Mouse (Mus musculus) hindbrain, embryonic 16.5 days (tissue): ENCODE data around the gene Dexi. TPM values are rescaled to one million over a fixed set of nuclear protein-coding genes. Genes with fewer than 3 reads are reported as not detected.
A peak's percentile ranks its signal among the peaks of the same experiment; 100 is the strongest.

ENCODE experiments used
- ATAC-seq: fragments of 200-750 bp; cut with Nextera tagmentation; 2 replicates; pipeline ENCODE4 v1.8.0; 2017; ENCODE audit warnings: moderate TSS enrichment, moderate library complexity
- H3K27ac ChIP-seq: fragments of 300-500 bp; sonication (generic); 2 replicates; pipeline ENCODE4 v1.5.1; 2014; ENCODE audit warnings: low read depth, mild to moderate bottlenecking, control low read depth, low read length, moderate library complexity
- H3K27me3 ChIP-seq: fragments of 300-500 bp; sonication (generic); replicated peaks from 2 replicates; pipeline ENCODE4 v1.6.1; 2014; ENCODE audit warnings: low read length; ENCODE audit not compliant: control insufficient read depth, insufficient read depth
- H3K36me3 ChIP-seq: fragments of 300-500 bp; sonication (generic); 2 replicates; pipeline ENCODE4 v1.6.1; 2014; ENCODE audit warnings: mild to moderate bottlenecking, low read length, moderate library complexity, mixed read lengths; ENCODE audit not compliant: control insufficient read depth, insufficient read depth
- H3K4me1 ChIP-seq: fragments of 300-500 bp; sonication (generic); 2 replicates; pipeline ENCODE4 v1.6.1; 2014; ENCODE audit warnings: low read depth, low read length; ENCODE audit not compliant: control insufficient read depth, insufficient read depth
- H3K4me2 ChIP-seq: fragments of 300-500 bp; sonication (generic); 2 replicates; pipeline ENCODE4 v1.6.1; 2014; ENCODE audit warnings: mild to moderate bottlenecking, low read length, control low read depth, moderate library complexity
- H3K4me3 ChIP-seq: fragments of 300-500 bp; sonication (generic); 2 replicates; pipeline ENCODE4 v1.5.1; 2014; ENCODE audit warnings: mild to moderate bottlenecking, low read length, control low read depth, moderate library complexity
- H3K9ac ChIP-seq: fragments of 300-500 bp; sonication (generic); 2 replicates; pipeline ENCODE4 v1.6.1; 2014; ENCODE audit warnings: low read depth, mild to moderate bottlenecking, control low read depth, low read length, moderate library complexity
- H3K9me3 ChIP-seq: fragments of 300-500 bp; sonication (generic); 2 replicates; pipeline ENCODE4 v1.6.1; 2014; ENCODE audit warnings: mild to moderate bottlenecking, low read length, moderate library complexity; ENCODE audit not compliant: control insufficient read depth
- WGBS: fragments of 180-500 bp; shearing (Covaris S2); extraction: QIAGEN DNeasy Blood & Tissue Kit; methylation state at CpG from one replicate; pipeline ENCODE4 v1.1.7; 2014; 5-methylcytosine and 5-hydroxymethylcytosine counted together
- polyA plus RNA-seq: library from polyadenylated mRNA; unstranded; fragments of >200 nt; fragmentation: Nextera tagmentation; extraction: Ambion mirVana; gene quantifications from 2 replicates; pipeline ENCODE4 v1.2.1, GENCODE M21; 2015

Dexi gene
- polyA plus RNA-seq, 1 experiment from 2014 or later: 8.7 TPM

DNA sequence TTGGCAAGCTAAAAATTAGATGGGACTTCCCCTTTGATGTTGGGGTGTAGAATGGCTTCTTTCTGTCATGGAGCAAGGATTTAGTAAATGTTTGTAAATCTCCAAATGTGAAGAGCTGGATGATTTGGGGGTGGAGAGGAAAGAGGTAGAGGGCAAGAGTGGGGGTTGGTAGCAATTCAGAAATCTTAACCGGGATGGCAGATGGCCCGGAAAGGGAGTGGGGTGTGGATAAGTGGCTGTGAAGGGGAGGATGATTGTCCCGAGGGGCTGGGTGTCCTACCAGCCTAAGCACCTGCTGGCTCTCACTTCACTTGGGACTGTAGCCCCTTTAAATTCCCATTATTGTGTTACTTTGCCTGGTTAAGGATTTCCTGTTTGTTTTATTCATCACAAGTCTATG is 4.0 kb upstream of the Dexi start:
- H3K4me2 ChIP-seq: no peak overlapping the region; the same call in 1 of the 2 replicates
- no peaks in the 10 kb centered on the region for H3K36me3 ChIP-seq
- no peak for ATAC-seq
- no peak overlapping the region for H3K4me3 ChIP-seq
- 68% methylated on average over 3 of the region's 3 CpGs for WGBS
- peaks cover 18% of the 10 kb centered on the region for H3K4me1 ChIP-seq
- H3K9ac ChIP-seq: no peak overlapping the region
- H3K27ac ChIP-seq: no peak overlapping the region
- no peaks in the 10 kb centered on the region for H3K27me3 ChIP-seq
- H3K9me3 ChIP-seq: no peaks in the 10 kb centered on the region

DNA sequence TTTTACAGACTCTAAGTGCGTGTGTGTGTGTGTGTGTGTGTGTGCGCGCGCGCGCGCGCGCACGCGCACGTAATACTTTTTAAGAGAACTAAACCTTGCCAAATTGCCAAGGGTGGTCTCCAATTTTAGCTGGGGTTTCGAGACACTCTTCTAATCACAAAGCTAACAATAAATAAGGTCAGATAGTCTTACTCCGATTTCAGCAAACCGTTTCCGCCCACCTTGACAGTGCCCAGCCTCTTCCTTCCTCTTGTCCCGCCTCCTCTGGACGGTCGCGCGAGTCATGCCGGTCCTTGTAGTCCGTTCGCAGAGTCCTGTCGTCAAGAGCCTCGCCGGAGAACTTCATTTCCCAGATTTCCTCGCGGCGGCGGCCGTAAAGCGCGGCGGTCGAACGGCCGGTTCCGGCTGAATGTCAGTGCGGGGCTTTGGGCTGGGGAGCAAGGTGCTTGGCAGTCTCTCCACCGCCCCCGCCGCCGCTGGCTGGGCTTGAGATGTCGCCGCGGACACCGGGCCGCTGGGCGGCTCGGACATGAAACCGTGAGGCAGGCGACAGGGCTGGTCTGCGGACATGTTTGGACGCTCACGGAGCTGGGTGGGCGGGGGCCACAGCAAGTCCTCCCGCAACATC is 2.3 kb upstream of the Dexi start, which contains the start of gene Clec16a:
TSS of gene Clec16a (plus strand) at position 345 of the 628 bp plus-strand sequence.
- no peaks in the 10 kb centered on the region for H3K27me3 ChIP-seq
- H3K4me1 ChIP-seq: peaks cover 33% of the 10 kb centered on the region
- H3K27ac ChIP-seq: peak within 1 kb of the TSS; percentile 48
- H3K4me3 ChIP-seq: peak within 1 kb of the TSS; percentile 91
- under 1% methylated on average over 58 of the region's 58 CpGs for WGBS
- no peaks in the 10 kb centered on the region for H3K36me3 ChIP-seq
- H3K9me3 ChIP-seq: no peaks in the 10 kb centered on the region
- H3K4me2 ChIP-seq: peak within 1 kb of the TSS; percentile 77
- peak; percentile 91 for ATAC-seq
- H3K9ac ChIP-seq: peak within 1 kb of the TSS; percentile 91

DNA sequence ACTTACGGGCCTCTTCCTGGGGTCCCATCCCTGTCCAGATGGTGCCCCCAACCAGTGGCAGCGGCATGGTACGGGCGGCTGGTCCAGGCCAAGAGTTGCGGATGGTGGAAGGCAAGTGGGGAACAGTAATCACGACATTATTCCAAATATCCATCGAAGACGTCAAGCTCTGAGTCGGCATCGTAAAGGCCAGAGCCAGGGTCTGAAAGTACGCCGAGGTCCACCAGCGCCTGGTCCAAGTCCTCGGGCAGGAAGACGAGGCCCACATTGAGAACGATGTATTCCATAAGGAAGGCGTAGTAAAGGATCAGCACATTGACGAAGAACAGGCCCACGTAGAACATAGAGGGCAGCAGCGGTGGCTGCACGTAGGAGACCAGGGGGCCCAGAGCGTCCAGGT is 588 bp downstream of the Dexi start:
- Histone ChIP-seq H3K9me3 (no peaks in the 10 kb centered on the region), H3K4me3 (peak overlapping the region; percentile 88), H3K27me3 (no peaks in the 10 kb centered on the region), H3K9ac (peak overlapping the region; percentile 92), H3K27ac (peak overlapping the region; percentile 80), H3K4me2 (peak overlapping the region; percentile 76), H3K4me1 (peaks cover 40% of the 10 kb centered on the region), H3K36me3 (no peaks in the 10 kb centered on the region)
- 4% methylated on average over 22 of the region's 22 CpGs for WGBS
- ATAC-seq: no peak; the same call in 1 of the 2 replicates

DNA sequence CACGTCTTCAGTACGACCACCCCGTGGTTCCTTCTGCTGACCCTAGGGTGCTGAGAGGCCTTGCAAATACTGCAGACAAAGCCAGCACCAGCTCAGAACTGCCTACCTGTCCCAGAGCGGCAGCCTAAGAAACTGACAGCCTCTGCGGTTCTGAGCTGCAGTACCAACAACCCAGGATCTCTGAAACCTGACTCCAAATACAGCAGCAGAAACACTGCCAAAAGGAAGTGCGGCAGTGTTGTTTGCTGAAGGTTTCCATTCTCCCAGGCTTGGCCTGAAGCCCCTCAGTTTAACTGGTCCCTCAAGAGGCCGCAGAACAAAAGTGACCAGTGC is 1.3 kb downstream of the Dexi start:
- Histone ChIP-seq H3K4me2 (peak overlapping the region; percentile 76), H3K36me3 (no peaks in the 10 kb centered on the region), H3K9ac (peak overlapping the region; percentile 92), H3K27me3 (no peaks in the 10 kb centered on the region), H3K4me1 (peaks cover 35% of the 10 kb centered on the region), H3K27ac (no peak overlapping the region), H3K4me3 (peak overlapping the region; percentile 88), H3K9me3 (no peaks in the 10 kb centered on the region)
- WGBS: 33% methylated on average over 7 of the region's 7 CpGs
- ATAC-seq: no peak

DNA sequence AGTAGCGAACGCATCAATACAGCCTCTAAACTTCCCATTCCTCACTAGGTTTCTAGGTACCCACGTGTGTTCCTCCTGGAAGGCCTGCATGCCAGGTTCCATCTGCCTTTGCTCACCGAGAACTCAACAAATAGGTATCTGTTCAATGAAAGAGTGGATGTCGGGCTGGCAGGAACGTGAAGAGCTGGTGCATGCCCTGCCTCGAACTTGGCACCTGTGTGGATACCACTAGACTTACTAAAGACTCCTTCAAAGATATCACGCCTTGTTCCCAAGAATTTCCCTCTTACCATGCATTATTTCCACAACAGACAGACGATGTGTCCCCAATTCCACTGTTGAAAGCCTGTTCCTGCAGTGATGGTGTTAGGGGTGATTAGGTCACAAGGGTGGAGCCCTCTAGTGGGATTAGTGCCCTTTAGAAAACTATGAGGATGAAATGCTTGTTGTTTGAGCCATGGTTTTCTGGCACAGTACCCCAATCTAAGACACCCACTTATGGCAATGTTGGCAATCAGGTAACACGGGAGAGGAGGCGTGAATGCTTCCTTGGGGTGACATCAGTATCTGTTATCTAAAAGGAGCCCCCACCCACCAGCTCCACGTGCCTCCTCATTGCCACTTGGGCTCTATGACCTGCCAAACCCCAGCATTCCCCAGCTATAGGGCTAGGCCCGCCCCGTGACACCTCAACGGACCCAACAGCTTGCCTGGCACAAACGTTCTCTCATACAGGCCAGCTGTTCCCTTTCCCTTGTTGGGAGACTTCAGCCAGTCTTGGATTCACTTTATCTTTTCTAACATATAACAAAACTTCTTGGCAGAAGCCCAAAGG is 1.9 kb downstream of the Dexi start:
- no peak overlapping the region for H3K27ac ChIP-seq
- peak overlapping the region; percentile 92 for H3K9ac ChIP-seq
- peak overlapping the region; percentile 76 for H3K4me2 ChIP-seq
- no peak for ATAC-seq
- no peaks in the 10 kb centered on the region for H3K36me3 ChIP-seq
- H3K27me3 ChIP-seq: no peaks in the 10 kb centered on the region
- WGBS: 71% methylated on average over 16 of the region's 16 CpGs
- H3K9me3 ChIP-seq: no peaks in the 10 kb centered on the region
- H3K4me3 ChIP-seq: peak overlapping the region; percentile 88
- peaks cover 29% of the 10 kb centered on the region for H3K4me1 ChIP-seq

DNA sequence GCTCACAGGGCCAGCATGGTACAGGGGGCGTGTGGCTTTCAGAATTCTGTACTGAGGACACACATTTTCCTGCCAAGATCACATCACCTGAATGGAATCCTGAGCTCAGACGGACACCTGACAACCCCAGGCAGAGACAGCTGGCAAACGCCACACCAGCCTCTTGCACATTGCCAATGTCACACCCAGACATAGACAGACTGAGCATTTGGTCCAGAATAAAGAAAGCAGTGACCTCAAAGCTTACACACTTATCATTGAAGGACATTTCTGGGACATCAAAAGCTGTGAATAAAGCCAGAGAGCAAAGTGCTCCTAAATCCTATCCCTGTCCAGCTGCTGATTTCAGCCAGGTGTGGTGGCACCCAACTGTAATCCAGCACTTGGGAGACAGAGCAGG is 5.9 kb downstream of the Dexi start:
- no peaks in the 10 kb centered on the region for H3K36me3 ChIP-seq
- no peaks in the 10 kb centered on the region for H3K9me3 ChIP-seq
- no peak overlapping the region for H3K4me2 ChIP-seq
- WGBS: 93% methylated on average over 3 of the region's 3 CpGs
- H3K27me3 ChIP-seq: no peaks in the 10 kb centered on the region
- ATAC-seq: no peak
- H3K4me1 ChIP-seq: peaks cover 29% of the 10 kb centered on the region
- H3K9ac ChIP-seq: no peak overlapping the region
- H3K27ac ChIP-seq: no peak overlapping the region
- H3K4me3 ChIP-seq: no peak overlapping the region

DNA sequence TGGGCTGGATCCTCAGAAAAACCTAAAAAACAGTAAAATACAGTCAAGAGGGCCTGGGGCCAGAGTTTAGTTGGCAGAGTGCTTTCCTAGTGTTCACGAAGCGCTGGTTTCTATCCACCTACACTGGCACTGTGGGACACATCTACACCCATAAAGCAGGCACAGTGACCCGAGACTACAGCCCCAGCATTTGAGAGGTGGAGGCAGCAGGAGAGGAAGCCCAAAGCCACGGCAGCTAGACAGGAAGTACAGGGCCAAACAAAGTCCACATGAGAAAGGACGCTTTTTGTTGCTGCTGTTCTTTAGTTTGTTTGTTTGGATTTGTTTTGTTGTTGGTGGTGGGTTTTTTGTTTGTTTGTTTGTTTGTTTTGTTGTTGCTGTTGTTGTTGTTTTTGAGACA is 6.5 kb downstream of the Dexi start:
- Histone ChIP-seq H3K27ac (no peak overlapping the region), H3K4me2 (no peak overlapping the region), H3K4me3 (no peak overlapping the region), H3K4me1 (peaks cover 27% of the 10 kb centered on the region), H3K36me3 (no peaks in the 10 kb centered on the region), H3K9ac (no peak overlapping the region), H3K9me3 (no peaks in the 10 kb centered on the region), H3K27me3 (no peaks in the 10 kb centered on the region)
- WGBS: 82% methylated on average over 5 of the region's 5 CpGs
- ATAC-seq: no peak

DNA sequence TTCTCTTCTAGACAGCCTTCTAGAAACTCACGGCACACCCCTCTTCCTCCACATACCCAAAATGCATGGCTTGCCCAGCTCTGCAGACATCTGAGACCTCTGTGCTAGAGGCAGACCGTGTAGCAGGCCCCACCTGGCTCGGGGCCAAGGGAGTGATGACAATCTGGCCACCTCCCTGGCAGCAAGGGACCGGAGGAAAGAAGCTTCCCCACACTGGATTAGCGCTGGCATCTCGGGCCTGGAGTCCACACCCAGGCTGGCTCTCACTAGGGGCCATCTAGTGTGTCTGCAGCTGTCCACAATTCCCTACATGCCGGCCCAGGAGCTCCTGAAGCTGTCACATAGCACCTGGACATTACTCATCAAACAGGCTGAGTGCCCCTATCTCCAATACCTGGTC is 8.3 kb downstream of the Dexi start:
- no peak overlapping the region for H3K4me2 ChIP-seq
- no peak for ATAC-seq
- no peak overlapping the region for H3K4me3 ChIP-seq
- H3K27me3 ChIP-seq: no peaks in the 10 kb centered on the region
- no peak overlapping the region for H3K9ac ChIP-seq
- H3K36me3 ChIP-seq: no peaks in the 10 kb centered on the region
- peaks cover 9% of the 10 kb centered on the region for H3K4me1 ChIP-seq
- no peak overlapping the region for H3K27ac ChIP-seq
- H3K9me3 ChIP-seq: no peaks in the 10 kb centered on the region
- WGBS: 68% methylated on average over 7 of the region's 7 CpGs

DNA sequence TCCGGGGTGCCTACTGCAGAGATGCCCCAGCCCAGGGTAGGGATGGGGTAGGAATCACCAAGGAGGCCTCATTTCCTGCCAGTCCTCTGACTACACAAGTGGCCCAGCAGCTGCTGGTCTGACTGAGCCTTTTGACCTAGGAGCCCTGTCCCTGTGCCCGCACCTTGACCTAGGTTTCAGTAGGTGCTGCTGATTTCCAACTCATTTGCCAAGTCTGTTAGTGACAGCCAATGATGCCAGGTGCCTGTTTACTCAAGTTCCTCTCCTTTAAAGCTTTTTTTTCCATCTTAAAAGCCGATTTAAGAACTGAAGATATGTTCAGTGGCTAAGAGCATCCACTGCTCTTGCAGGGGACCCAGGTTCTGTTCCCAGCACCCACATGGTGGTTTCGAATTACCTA is 9.1 kb downstream of the Dexi start:
- Histone ChIP-seq H3K4me3 (no peak overlapping the region), H3K4me2 (no peak overlapping the region), H3K9me3 (no peaks in the 10 kb centered on the region), H3K36me3 (no peaks in the 10 kb centered on the region), H3K27me3 (no peaks in the 10 kb centered on the region), H3K27ac (no peak overlapping the region), H3K9ac (no peak overlapping the region), H3K4me1 (peaks cover 3% of the 10 kb centered on the region)
- WGBS: 97% methylated on average over 4 of the region's 4 CpGs
- ATAC-seq: no peak
